Mouse (Mus musculus) MEL (cell line): ENCODE results near the gene Ablim1.
A peak's percentile ranks its signal among the peaks of the same experiment; 100 is the strongest.

Source experiments
- CTCF ChIP-seq, 3 experiments: IDR thresholded peaks in 2 of 3; conservative IDR thresholded peaks in 1 of 3; 2 replicates each; pipeline ENCODE4 v1.5.1; 2011 to 2012; ENCODE audit warnings: low read length in 3 of 3, low read depth in 2 of 3, mild to moderate bottlenecking in 2 of 3, improper control_type of control experiment in 1 of 3, inconsistent platforms in 1 of 3, mixed read lengths in 1 of 3, moderate library complexity in 1 of 3; ENCODE audit not compliant: control insufficient read depth in 1 of 3, insufficient read depth in 1 of 3, poor library complexity in 1 of 3, severe bottlenecking in 1 of 3
- TBP ChIP-seq: IDR thresholded peaks from 2 replicates; pipeline ENCODE4 v1.8.0; 2011; ENCODE audit warnings: low read depth, low read length, improper control_type of control experiment
- USF2 ChIP-seq, 2 experiments: IDR thresholded peaks; 2 replicates each; pipeline ENCODE4 v1.6.1; 2011 to 2012; ENCODE audit warnings: improper control_type of control experiment in 2 of 2, low read length in 2 of 2, borderline replicate concordance in 1 of 2, inconsistent platforms in 1 of 2, low read depth in 1 of 2, mild to moderate bottlenecking in 1 of 2; ENCODE audit not compliant: insufficient read depth in 1 of 2

DNA sequence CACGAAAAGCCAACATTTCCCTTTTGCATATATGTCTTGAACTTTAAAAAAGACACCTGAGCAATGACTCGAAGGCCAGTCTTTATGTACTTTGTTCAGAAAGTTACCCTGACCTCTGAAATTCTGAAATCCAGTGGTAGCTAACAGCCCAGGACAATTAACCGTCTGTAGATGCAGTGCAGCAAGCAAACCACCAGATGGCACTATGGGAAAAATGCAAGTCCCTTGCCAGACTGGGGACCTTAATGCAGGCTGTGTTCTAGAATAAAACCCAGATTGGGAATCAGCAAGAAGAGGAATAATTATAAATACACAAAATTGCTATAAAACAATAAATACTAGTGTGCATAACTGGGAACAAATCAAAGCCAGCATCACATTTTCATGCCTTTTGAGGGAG is 248.4 kb downstream of the Ablim1 start:
- no peak for TF ChIP-seq USF2 (IDR thresholded peaks at IDR 0.05; ENCODE audit: borderline replicate concordance in 1 of 2, insufficient read depth in 1 of 2, low read depth in 1 of 2, low read length in 2 of 2)
- TF ChIP-seq TBP: no peak
- peak; percentile 79 to 93 (median 80) for TF ChIP-seq CTCF (IDR thresholded peaks at IDR 0.05 in 2 of 3, conservative IDR thresholded peaks at IDR 0.05 in 1 of 3; ENCODE audit: control insufficient read depth in 1 of 3, insufficient read depth in 1 of 3, low read depth in 2 of 3, low read length in 3 of 3, poor library complexity in 1 of 3, severe bottlenecking in 1 of 3)
